Mouse (Mus musculus) kidney, postnatal 0 days (tissue): ENCODE data around the gene Cd27. TPM values are rescaled to one million over a fixed set of nuclear protein-coding genes. Genes with fewer than 3 reads are reported as not detected.
A peak's percentile ranks its signal among the peaks of the same experiment; 100 is the strongest.

Experiments used
- ATAC-seq: fragments of 200-750 bp; cut with Nextera tagmentation; replicated peaks from 2 replicates; pipeline ENCODE4 v1.8.0; 2017; ENCODE audit warnings: low read depth, moderate number of reproducible peaks, moderate TSS enrichment, moderate library complexity; ENCODE audit not compliant: low FRiP score
- DNase-seq: peaks from one replicate; pipeline ENCODE4 v3.0.0-alpha.2; 2016; ENCODE audit warnings: low spot score
- H3K27ac ChIP-seq: fragments of 300-500 bp; sonication (generic); 2 replicates; pipeline ENCODE4 v1.5.1; 2014; ENCODE audit warnings: mild to moderate bottlenecking
- H3K27me3 ChIP-seq: fragments of 300-500 bp; sonication (generic); 2 replicates; pipeline ENCODE4 v1.6.1; 2014; ENCODE audit warnings: low read length, mixed read lengths; ENCODE audit not compliant: insufficient read depth
- H3K36me3 ChIP-seq: fragments of 300-500 bp; sonication (generic); 2 replicates; pipeline ENCODE4 v1.6.1; 2014; ENCODE audit warnings: low read length, mixed read lengths; ENCODE audit not compliant: insufficient read depth
- H3K4me1 ChIP-seq: fragments of 300-500 bp; sonication (generic); replicated peaks from 2 replicates; pipeline ENCODE4 v1.6.1; 2014; ENCODE audit warnings: antibody characterized with exemption, low read length, mixed read lengths; ENCODE audit not compliant: insufficient read depth
- H3K4me2 ChIP-seq: fragments of 300-500 bp; sonication (generic); 2 replicates; pipeline ENCODE4 v1.6.1; 2014; ENCODE audit warnings: mild to moderate bottlenecking, low read length, moderate library complexity, mixed read lengths
- H3K4me3 ChIP-seq: fragments of 300-500 bp; sonication (generic); replicated peaks from 2 replicates; pipeline ENCODE4 v1.5.1; 2014; ENCODE audit warnings: low read depth, low read length
- H3K9ac ChIP-seq: fragments of 300-500 bp; sonication (generic); 2 replicates; pipeline ENCODE4 v1.6.1; 2014; ENCODE audit warnings: low read depth, low read length
- H3K9me3 ChIP-seq: fragments of 300-500 bp; sonication (generic); replicated peaks from 2 replicates; pipeline ENCODE4 v1.6.1; 2016; ENCODE audit warnings: low read length, inconsistent platforms, mixed read lengths
- CTCF ChIP-seq: IDR thresholded peaks from 2 replicates; pipeline ENCODE4 v1.5.1; 2016; ENCODE audit warnings: antibody characterized with exemption, low read depth, mild to moderate bottlenecking, moderate library complexity
- WGBS: fragments of 180-500 bp; shearing (Covaris S2); extraction: QIAGEN DNeasy Blood & Tissue Kit; methylation state at CpG from one replicate; pipeline ENCODE4 v1.1.7; 2014; 5-methylcytosine and 5-hydroxymethylcytosine counted together
- polyA plus RNA-seq: library from polyadenylated mRNA; unstranded; fragments of >200 nt; fragmentation: Nextera tagmentation; extraction: Ambion mirVana; gene quantifications from 2 replicates; pipeline ENCODE4 v1.2.1, GENCODE M21; 2015

Gene Cd27
- polyA plus RNA-seq, 1 experiment from 2014 or later: 0.93 TPM

- 0 out of 2 replicates have a peak, but pooled peaks cover 6% of the 10 kb centered on the region for H3K4me1 ChIP-seq
- H3K27ac ChIP-seq: no peak overlapping the region
- H3K4me3 ChIP-seq: no peak overlapping the region
- H3K9me3 ChIP-seq: no peaks in the 10 kb centered on the region
- H3K9ac ChIP-seq: no peak overlapping the region
- ATAC-seq (no peak), DNase-seq (peak; percentile 78)
- H3K4me2 ChIP-seq: no peak overlapping the region
- H3K36me3 ChIP-seq: no peaks in the 10 kb centered on the region
- 72% methylated on average over 4 of the region's 4 CpGs for WGBS
- peak; percentile 90 for TF ChIP-seq CTCF
- no peaks in the 10 kb centered on the region for H3K27me3 ChIP-seq
Measured at GRCm38 (mm10) chr6:125218963-125219362, 17.8 kb downstream of the Cd27 start.

GRCm38 (mm10) chr6:125217899-125218298, 18.9 kb downstream of the Cd27 start:
- TF ChIP-seq CTCF: no peak
- Histone ChIP-seq H3K36me3 (no peaks in the 10 kb centered on the region), H3K4me2 (no peak overlapping the region), H3K9ac (no peak overlapping the region), H3K4me1 (0 out of 2 replicates have a peak, but pooled peaks cover 6% of the 10 kb centered on the region), H3K4me3 (no peak overlapping the region), H3K27ac (no peak overlapping the region), H3K9me3 (no peaks in the 10 kb centered on the region), H3K27me3 (no peaks in the 10 kb centered on the region)
- no peak for DNase-seq
- no peak for ATAC-seq
- WGBS: 86% methylated on average over 11 of the region's 11 CpGs

GRCm38 (mm10) chr6:125216898-125217297, 19.9 kb downstream of the Cd27 start:
- Histone ChIP-seq H3K9ac (no peak overlapping the region), H3K36me3 (no peaks in the 10 kb centered on the region), H3K4me2 (no peak overlapping the region), H3K27ac (no peak overlapping the region), H3K27me3 (no peaks in the 10 kb centered on the region), H3K9me3 (no peaks in the 10 kb centered on the region), H3K4me1 (0 out of 2 replicates have a peak, but pooled peaks cover 6% of the 10 kb centered on the region), H3K4me3 (no peak overlapping the region)
- no peak for TF ChIP-seq CTCF
- WGBS: 89% methylated on average over 2 of the region's 2 CpGs
- ATAC-seq (no peak), DNase-seq (no peak)

- H3K4me3 ChIP-seq: peak within 1 kb of the TSS; percentile 59
- H3K9ac ChIP-seq: peak within 1 kb of the TSS; percentile 69
- H3K4me1 ChIP-seq: 0 out of 2 replicates have a peak, but pooled peaks cover 6% of the 10 kb centered on the region
- peak within 1 kb of the TSS; percentile 77 for H3K27ac ChIP-seq
- H3K27me3 ChIP-seq: no peaks in the 10 kb centered on the region
- peak within 1 kb of the TSS; percentile 91 for H3K4me2 ChIP-seq
- no peaks in the 10 kb centered on the region for H3K9me3 ChIP-seq
- DNase-seq: peak; percentile 99
- no peaks in the 10 kb centered on the region for H3K36me3 ChIP-seq
- no peak; the same call in 1 of the 2 replicates for TF ChIP-seq CTCF
- under 1% methylated on average over 48 of the region's 48 CpGs for WGBS
- peak; percentile 98 for ATAC-seq
Measured at GRCm38 (mm10) chr6:125215148-125215954, 21.5 kb downstream of the Cd27 start, which contains the start of gene Vamp1. Vamp1 (plus strand) TSS chr6:125215551.

GRCm38 (mm10) chr6:125213715-125214114, 23.1 kb downstream of the Cd27 start:
- H3K4me3 ChIP-seq: no peak overlapping the region
- no peaks in the 10 kb centered on the region for H3K36me3 ChIP-seq
- H3K4me2 ChIP-seq: no peak overlapping the region
- no peaks in the 10 kb centered on the region for H3K27me3 ChIP-seq
- ATAC-seq: no peak
- no peak for TF ChIP-seq CTCF
- 79% methylated on average over 6 of the region's 6 CpGs for WGBS
- H3K9ac ChIP-seq: no peak overlapping the region
- 0 out of 2 replicates have a peak, but pooled peaks cover 6% of the 10 kb centered on the region for H3K4me1 ChIP-seq
- H3K27ac ChIP-seq: no peak overlapping the region
- DNase-seq: no peak
- H3K9me3 ChIP-seq: no peaks in the 10 kb centered on the region

GRCm38 (mm10) chr6:125213129-125213528, 23.7 kb downstream of the Cd27 start:
- Histone ChIP-seq H3K36me3 (no peaks in the 10 kb centered on the region), H3K9ac (no peak overlapping the region), H3K4me1 (0 out of 2 replicates have a peak, but pooled peaks cover 6% of the 10 kb centered on the region), H3K9me3 (no peaks in the 10 kb centered on the region), H3K27ac (no peak overlapping the region), H3K4me3 (no peak overlapping the region), H3K4me2 (no peak overlapping the region), H3K27me3 (no peaks in the 10 kb centered on the region)
- 69% methylated on average over 6 of the region's 6 CpGs for WGBS
- DNase-seq (no peak), ATAC-seq (no peak)
- no peak for TF ChIP-seq CTCF
